Mouse (Mus musculus) brain, embryonic 14.5 days (tissue): Measurements from ENCODE around the gene Clec3a.

Source experiments
- CTCF ChIP-seq: fragments of 200-500 bp; IDR thresholded peaks from 2 replicates; pipeline ENCODE4 v1.5.1; 2012; ENCODE audit warnings: inconsistent platforms, mild to moderate bottlenecking, moderate library complexity, borderline replicate concordance; ENCODE audit not compliant: insufficient read depth, insufficient read length; ENCODE audit errors: extremely low read depth
- POLR2A ChIP-seq: fragments of 200-500 bp; IDR thresholded peaks from 2 replicates; pipeline ENCODE4 v1.6.1; 2012; ENCODE audit warnings: mild to moderate bottlenecking, inconsistent platforms, borderline replicate concordance; ENCODE audit not compliant: poor library complexity, insufficient read depth, insufficient read length, severe bottlenecking; ENCODE audit errors: extremely low read depth

GRCm38 (mm10) chr8:114452278-114452677, 34.4 kb downstream of the Clec3a start:
- TF ChIP-seq CTCF (no peak), POLR2A (no peak)
